Mouse (Mus musculus): ENCODE results near the gene Gch1.
A peak's percentile ranks its signal among the peaks of the same experiment; 100 is the strongest.

Gene Gch1

GRCm38 (mm10) chr14:47105755-47106154 is 83.5 kb downstream of the Gch1 start:
- Histone ChIP-seq H3K36me3 (ENCODE audit: control insufficient read depth, insufficient read depth, low read length, poor library complexity, severe bottlenecking) (no peaks in the 10 kb centered on the region), H3K27me3 (ENCODE audit: control insufficient read depth, insufficient read depth, low read length, poor library complexity, severe bottlenecking) (no peaks in the 10 kb centered on the region)
- DNase-seq (ENCODE audit: low read depth, low spot score): peak; percentile 18

GRCm38 (mm10) chr14:47105174-47105557 is 84.0 kb downstream of the Gch1 start:
- Histone ChIP-seq H3K27me3 (ENCODE audit: control insufficient read depth, insufficient read depth, low read length, poor library complexity, severe bottlenecking) (no peaks in the 10 kb centered on the region), H3K36me3 (ENCODE audit: control insufficient read depth, insufficient read depth, low read length, poor library complexity, severe bottlenecking) (no peaks in the 10 kb centered on the region)
- DNase-seq (ENCODE audit: low read depth, low spot score): no peak

- H3K36me3 ChIP-seq (ENCODE audit: control insufficient read depth, insufficient read depth, low read length, poor library complexity, severe bottlenecking): no peaks in the 10 kb centered on the region
- H3K27me3 ChIP-seq (ENCODE audit: control insufficient read depth, insufficient read depth, low read length, poor library complexity, severe bottlenecking): no peaks in the 10 kb centered on the region
- peak; percentile 44 for DNase-seq (ENCODE audit: low read depth, low spot score)
Observed at GRCm38 (mm10) chr14:47104246-47105173, 84.7 kb downstream of the Gch1 start.

Measured in splenic B cell, adult 2 months (primary cell).